Comparison of ENCODE assay signal across 19 mouse cellular contexts in genomic region chr6:122445215-122445614, GRCm38 (mm10). TPM values are rescaled to one million over a fixed set of nuclear protein-coding genes. Genes with fewer than 3 reads are reported as not detected.
DNase-seq lines count a peak whose midpoint lies in the region; ATAC-seq and TF ChIP-seq lines count a peak whose summit lies in the region.
"Had no signal": no experiment of that assay in that cellular context is flagged by ENCODE, and none has a peak within 500 bp of the region (broad histone marks: within the 10 kb centered on the region; RNA-seq: fewer than 3 reads in every experiment).

No protein-coding gene starts in this region.

- H3K4me3 ChIP-seq in forebrain, embryonic 11.5 days (ENCODE audit: low read depth, low read length), result no peak overlapping the region
- no peak overlapping the region for H3K4me3 ChIP-seq in forebrain, embryonic 14.5 days (ENCODE audit: low read depth, low read length)
- H3K4me3 ChIP-seq in hindbrain, embryonic 13.5 days, result no peak overlapping the region
- H3K4me3 ChIP-seq in hindbrain, embryonic 10.5 days, result no peak overlapping the region
- H3K4me3 ChIP-seq in midbrain, embryonic 11.5 days (ENCODE audit: low read depth, low read length), result no peak overlapping the region
- H3K4me3 ChIP-seq in midbrain, embryonic 14.5 days (replicated peaks; ENCODE audit: low read depth, low read length), result no peak overlapping the region
- H3K4me3 ChIP-seq in forebrain, postnatal 0 days (ENCODE audit: low read depth, low read length), result no peak overlapping the region
- H3K4me3 ChIP-seq: embryonic facial prominence, embryonic 13.5 days; heart, adult 2 months; heart, embryonic 13.5 days; hindbrain, embryonic 15.5 days had no signal

- H3K9me3 ChIP-seq in forebrain, embryonic 11.5 days (ENCODE audit: control insufficient read depth, low read length), result no peaks in the 10 kb centered on the region
- no peaks in the 10 kb centered on the region for H3K9me3 ChIP-seq in forebrain, embryonic 14.5 days (replicated peaks; ENCODE audit: control insufficient read depth, low read length)
- no peaks in the 10 kb centered on the region for H3K9me3 ChIP-seq in hindbrain, embryonic 13.5 days
- H3K9me3 ChIP-seq in hindbrain, embryonic 10.5 days, result no peaks in the 10 kb centered on the region
- no peaks in the 10 kb centered on the region for H3K9me3 ChIP-seq in midbrain, embryonic 11.5 days (ENCODE audit: control insufficient read depth, low read length)
- no peaks in the 10 kb centered on the region for H3K9me3 ChIP-seq in midbrain, embryonic 14.5 days (ENCODE audit: control insufficient read depth, low read length)
- H3K9me3 ChIP-seq in forebrain, postnatal 0 days (ENCODE audit: low read length), result no peaks in the 10 kb centered on the region
- H3K9me3 ChIP-seq: embryonic facial prominence, embryonic 13.5 days; heart, embryonic 13.5 days; hindbrain, embryonic 15.5 days had no signal

- H3K4me1 ChIP-seq in forebrain, embryonic 11.5 days (replicated peaks; ENCODE audit: control insufficient read depth, insufficient read depth, low read length), result no peaks in the 10 kb centered on the region
- peaks cover 4% of the 10 kb centered on the region; the same call in 1 of the 2 replicates for H3K4me1 ChIP-seq in forebrain, embryonic 14.5 days (ENCODE audit: control insufficient read depth, insufficient read depth, low read length)
- no peaks in the 10 kb centered on the region for H3K4me1 ChIP-seq in hindbrain, embryonic 13.5 days (replicated peaks)
- no peaks in the 10 kb centered on the region for H3K4me1 ChIP-seq in hindbrain, embryonic 10.5 days (replicated peaks)
- H3K4me1 ChIP-seq in midbrain, embryonic 11.5 days (ENCODE audit: control insufficient read depth, insufficient read depth, low read length), result no peaks in the 10 kb centered on the region
- no peaks in the 10 kb centered on the region for H3K4me1 ChIP-seq in midbrain, embryonic 14.5 days (ENCODE audit: control insufficient read depth, insufficient read depth, low read length)
- H3K4me1 ChIP-seq in forebrain, postnatal 0 days (ENCODE audit: insufficient read depth), result no peaks in the 10 kb centered on the region
- H3K4me1 ChIP-seq: embryonic facial prominence, embryonic 13.5 days; heart, embryonic 13.5 days; hindbrain, embryonic 15.5 days had no signal

- no peak overlapping the region for H3K27ac ChIP-seq in forebrain, embryonic 11.5 days (ENCODE audit: low read depth, low read length)
- H3K27ac ChIP-seq in forebrain, embryonic 14.5 days (ENCODE audit: low read depth, low read length), result no peak overlapping the region
- H3K27ac ChIP-seq in hindbrain, embryonic 13.5 days, result no peak overlapping the region; the same call in 1 of the 2 replicates
- no peak overlapping the region for H3K27ac ChIP-seq in hindbrain, embryonic 10.5 days
- no peak overlapping the region for H3K27ac ChIP-seq in midbrain, embryonic 11.5 days (ENCODE audit: low read depth, low read length)
- no peak overlapping the region for H3K27ac ChIP-seq in midbrain, embryonic 14.5 days (replicated peaks; ENCODE audit: low read depth, low read length)
- no peak overlapping the region for H3K27ac ChIP-seq in forebrain, postnatal 0 days (ENCODE audit: low read depth, low read length)
- H3K27ac ChIP-seq: embryonic facial prominence, embryonic 13.5 days; heart, adult 2 months; heart, embryonic 13.5 days; hindbrain, embryonic 15.5 days had no signal

- no peaks in the 10 kb centered on the region for H3K27me3 ChIP-seq in forebrain, embryonic 11.5 days (ENCODE audit: control insufficient read depth, insufficient read depth, low read length)
- no peaks in the 10 kb centered on the region for H3K27me3 ChIP-seq in forebrain, embryonic 14.5 days (replicated peaks; ENCODE audit: control insufficient read depth, insufficient read depth, low read length)
- H3K27me3 ChIP-seq in hindbrain, embryonic 13.5 days, result no peaks in the 10 kb centered on the region
- H3K27me3 ChIP-seq in hindbrain, embryonic 10.5 days (ENCODE audit: insufficient read depth, poor library complexity, severe bottlenecking), result no peaks in the 10 kb centered on the region
- H3K27me3 ChIP-seq in midbrain, embryonic 11.5 days (ENCODE audit: control insufficient read depth, insufficient read depth, low read length), result no peaks in the 10 kb centered on the region
- no peaks in the 10 kb centered on the region for H3K27me3 ChIP-seq in midbrain, embryonic 14.5 days (ENCODE audit: control insufficient read depth, insufficient read depth, low read length)
- no peaks in the 10 kb centered on the region for H3K27me3 ChIP-seq in forebrain, postnatal 0 days (ENCODE audit: insufficient read depth, low read length)
- H3K27me3 ChIP-seq: embryonic facial prominence, embryonic 13.5 days; heart, embryonic 13.5 days; hindbrain, embryonic 15.5 days had no signal

- no peaks in the 10 kb centered on the region for H3K36me3 ChIP-seq in forebrain, embryonic 11.5 days (ENCODE audit: control insufficient read depth, insufficient read depth, low read length)
- peaks cover 32% of the 10 kb centered on the region for H3K36me3 ChIP-seq in forebrain, embryonic 14.5 days (ENCODE audit: control insufficient read depth, insufficient read depth, low read length)
- peaks cover 31% of the 10 kb centered on the region for H3K36me3 ChIP-seq in hindbrain, embryonic 13.5 days
- H3K36me3 ChIP-seq in hindbrain, embryonic 10.5 days, result peaks cover 40% of the 10 kb centered on the region
- H3K36me3 ChIP-seq in midbrain, embryonic 11.5 days (ENCODE audit: control insufficient read depth, insufficient read depth, low read length), result no peaks in the 10 kb centered on the region; the same call in 1 of the 2 replicates
- peaks cover 28% of the 10 kb centered on the region for H3K36me3 ChIP-seq in midbrain, embryonic 14.5 days (ENCODE audit: control insufficient read depth, insufficient read depth, low read length)
- H3K36me3 ChIP-seq in forebrain, postnatal 0 days (ENCODE audit: insufficient read depth), result peaks cover 14% of the 10 kb centered on the region
- H3K36me3 ChIP-seq: heart, embryonic 13.5 days had no signal

- no peak overlapping the region for H3K9ac ChIP-seq in forebrain, embryonic 11.5 days (ENCODE audit: low read length)
- no peak overlapping the region for H3K9ac ChIP-seq in forebrain, embryonic 14.5 days (ENCODE audit: low read length)
- no peak overlapping the region for H3K9ac ChIP-seq in hindbrain, embryonic 13.5 days
- H3K9ac ChIP-seq in midbrain, embryonic 11.5 days (ENCODE audit: low read length), result no peak overlapping the region
- H3K9ac ChIP-seq in midbrain, embryonic 14.5 days (replicated peaks; ENCODE audit: low read length), result no peak overlapping the region
- H3K9ac ChIP-seq in forebrain, postnatal 0 days, result no peak overlapping the region
- H3K9ac ChIP-seq: embryonic facial prominence, embryonic 13.5 days; heart, embryonic 13.5 days; hindbrain, embryonic 15.5 days had no signal

- DNase-seq in forebrain, embryonic 11.5 days (ENCODE audit: low spot score), result no peak
- no peak for DNase-seq in forebrain, embryonic 14.5 days (ENCODE audit: low spot score)
- DNase-seq in hindbrain, embryonic 10.5 days (ENCODE audit: low spot score), result no peak
- peak; percentile 82 for DNase-seq in midbrain, embryonic 11.5 days (ENCODE audit: low spot score, missing footprints)
- DNase-seq in midbrain, embryonic 14.5 days, result no peak
- DNase-seq in forebrain, postnatal 0 days, result no peak
- no peak for DNase-seq in urinary bladder, adult 2 months (ENCODE audit: low spot score)
- DNase-seq: cerebellum, adult 11-12 months; cerebellum, adult 9-10 months; cerebellum, postnatal 25 days; gastrocnemius, postnatal 14 days; heart, adult 2 months; heart, postnatal 36 days; kidney, adult 11 months had no signal

- no peak overlapping the region for H3K4me2 ChIP-seq in forebrain, embryonic 11.5 days (ENCODE audit: low read depth, low read length, severe bottlenecking)
- no peak overlapping the region for H3K4me2 ChIP-seq in forebrain, embryonic 14.5 days (ENCODE audit: low read length)
- no peak overlapping the region for H3K4me2 ChIP-seq in hindbrain, embryonic 13.5 days
- no peak overlapping the region for H3K4me2 ChIP-seq in midbrain, embryonic 11.5 days
- H3K4me2 ChIP-seq in midbrain, embryonic 14.5 days (ENCODE audit: low read length), result no peak overlapping the region
- no peak overlapping the region for H3K4me2 ChIP-seq in forebrain, postnatal 0 days (ENCODE audit: low read depth)
- H3K4me2 ChIP-seq: embryonic facial prominence, embryonic 13.5 days; heart, embryonic 13.5 days; hindbrain, embryonic 15.5 days had no signal

- no peak for TF ChIP-seq CTCF in forebrain, postnatal 0 days (IDR thresholded peaks at IDR 0.05; ENCODE audit: low read depth)

- WGBS in forebrain, embryonic 11.5 days, result 85% methylated on average over 6 of the region's 6 CpGs
- WGBS in forebrain, embryonic 14.5 days, result 64% methylated on average over 6 of the region's 6 CpGs
- WGBS in hindbrain, embryonic 13.5 days, result 86% methylated on average over 6 of the region's 6 CpGs
- 87% methylated on average over 6 of the region's 6 CpGs for WGBS in hindbrain, embryonic 10.5 days
- 85% methylated on average over 6 of the region's 6 CpGs for WGBS in midbrain, embryonic 11.5 days
- 74% methylated on average over 6 of the region's 6 CpGs for WGBS in midbrain, embryonic 14.5 days
- WGBS in forebrain, postnatal 0 days, result 66% methylated on average over 6 of the region's 6 CpGs

- 0 out of 2 replicates have a peak, but pooled peaks have one; percentile 24 for ATAC-seq in forebrain, embryonic 11.5 days (replicated peaks; ENCODE audit: low FRiP score)
- no peak for ATAC-seq in forebrain, embryonic 14.5 days
- ATAC-seq in hindbrain, embryonic 13.5 days (ENCODE audit: low FRiP score), result 0 out of 2 replicates have a peak, but pooled peaks have one; percentile 43
- no peak for ATAC-seq in midbrain, embryonic 11.5 days (ENCODE audit: low FRiP score)
- ATAC-seq in midbrain, embryonic 14.5 days (ENCODE audit: low FRiP score, low TSS enrichment), result no peak
- ATAC-seq in forebrain, postnatal 0 days, result peak; percentile 25; the same call in 1 of the 2 replicates

RNA-seq across cellular contexts. Expression of gene Rimklb, which starts 53.3 kb away (rescaled TPM):
- polyA plus RNA-seq in forebrain, embryonic 11.5 days (2014; fragmentation: Nextera tagmentation; extraction: Ambion mirVana), result 62.9 and 64.9 TPM in 2 replicates
- 105 and 108 TPM in 2 replicates for polyA plus RNA-seq in forebrain, embryonic 14.5 days (2014; fragmentation: Nextera tagmentation; extraction: Ambion mirVana)
- polyA plus RNA-seq in hindbrain, embryonic 13.5 days (2015; fragmentation: Nextera tagmentation; extraction: Ambion mirVana), result 102 and 103 TPM in 2 replicates
- polyA plus RNA-seq in hindbrain, embryonic 10.5 days (2016; fragmentation: Nextera tagmentation; extraction: Ambion mirVana), result 36.6 and 44.2 TPM in 2 replicates
- 67.4 and 70.1 TPM in 2 replicates for polyA plus RNA-seq in midbrain, embryonic 11.5 days (2014; fragmentation: Nextera tagmentation; extraction: Ambion mirVana)
- polyA plus RNA-seq in midbrain, embryonic 14.5 days (2014; fragmentation: Nextera tagmentation; extraction: Ambion mirVana), result 109 and 133 TPM in 2 replicates
- total RNA-seq in forebrain, postnatal 0 days (2014; rRNA removed), result 159 and 160 TPM in 2 replicates
- polyA plus RNA-seq in forebrain, postnatal 0 days (2015; fragmentation: Nextera tagmentation; extraction: Ambion mirVana), result 86.6 and 104 TPM in 2 replicates
- 0.51 and 0.93 TPM in 2 replicates for polyA plus RNA-seq in urinary bladder, adult 2 months (2012; rRNA removed)
- total RNA-seq: heart, adult 2 months had no signal
- polyA plus RNA-seq: C2C12 had no signal

Comparison
In these comparisons a context has a peak if more than half of its experiments do, and no peak if none do; other contexts are left out.
1. ATAC-seq: peak in forebrain, embryonic 11.5 days (single experiment), hindbrain, embryonic 13.5 days (single experiment) and forebrain, postnatal 0 days (single experiment); none in forebrain, embryonic 14.5 days (single experiment), midbrain, embryonic 11.5 days (single experiment) and midbrain, embryonic 14.5 days (single experiment).
2. RNA of gene Rimklb, which starts 53.3 kb away (polyA plus RNA-seq): 109 to 133 TPM in midbrain, embryonic 14.5 days, 105 to 108 TPM in forebrain, embryonic 14.5 days, 86.6 to 104 TPM in forebrain, postnatal 0 days, 102 to 103 TPM in hindbrain, embryonic 13.5 days, 67.4 to 70.1 TPM in midbrain, embryonic 11.5 days, 62.9 to 64.9 TPM in forebrain, embryonic 11.5 days and 36.6 to 44.2 TPM in hindbrain, embryonic 10.5 days; 0.51 to 0.93 TPM in urinary bladder, adult 2 months; every median in the first group is over 10 times any median in the second.